Mouse (Mus musculus) stomach, postnatal 0 days (tissue): ENCODE results near the gene Adck2. TPM values are rescaled to one million over a fixed set of nuclear protein-coding genes. Genes with fewer than 3 reads are reported as not detected.

Experiments
- ATAC-seq: fragments of 200-750 bp; cut with Nextera tagmentation; 2 replicates; pipeline ENCODE4 v1.8.0; 2017; ENCODE audit not compliant: low FRiP score, low TSS enrichment
- DNase-seq: peaks from one replicate; pipeline ENCODE4 v3.0.0-alpha.2; 2016; ENCODE audit warnings: low spot score
- H3K27ac ChIP-seq: fragments of 300-500 bp; sonication (generic); replicated peaks from 2 replicates; pipeline ENCODE4 v1.5.1; 2014; ENCODE audit warnings: mild to moderate bottlenecking, control low read depth
- H3K27me3 ChIP-seq: fragments of 300-500 bp; sonication (generic); 2 replicates; pipeline ENCODE4 v1.6.1; 2014; ENCODE audit warnings: low read length; ENCODE audit not compliant: control insufficient read depth, insufficient read depth
- H3K36me3 ChIP-seq: fragments of 300-500 bp; sonication (generic); 2 replicates; pipeline ENCODE4 v1.6.1; 2014; ENCODE audit warnings: low read length, mixed read lengths; ENCODE audit not compliant: control insufficient read depth, insufficient read depth
- H3K4me1 ChIP-seq: fragments of 300-500 bp; sonication (generic); replicated peaks from 2 replicates; pipeline ENCODE4 v1.6.1; 2014; ENCODE audit warnings: antibody characterized with exemption; ENCODE audit not compliant: control insufficient read depth, insufficient read depth
- H3K4me2 ChIP-seq: fragments of 300-500 bp; sonication (generic); replicated peaks from 2 replicates; pipeline ENCODE4 v1.6.1; 2014; ENCODE audit warnings: low read depth, mild to moderate bottlenecking, control low read depth, moderate library complexity
- H3K4me3 ChIP-seq: fragments of 300-500 bp; sonication (generic); 2 replicates; pipeline ENCODE4 v1.5.1; 2014; ENCODE audit warnings: low read depth, low read length, control low read depth
- H3K9ac ChIP-seq: fragments of 300-500 bp; sonication (generic); 2 replicates; pipeline ENCODE4 v1.6.1; 2014; ENCODE audit warnings: mild to moderate bottlenecking, low read length, control low read depth, mixed read lengths
- H3K9me3 ChIP-seq: fragments of 300-500 bp; sonication (generic); 2 replicates; pipeline ENCODE4 v1.6.1; 2016; ENCODE audit warnings: low read length; ENCODE audit not compliant: control insufficient read depth
- CTCF ChIP-seq: IDR thresholded peaks from 2 replicates; pipeline ENCODE4 v1.5.1; 2016; ENCODE audit warnings: antibody characterized with exemption, low read depth, mild to moderate bottlenecking, moderate library complexity
- EP300 ChIP-seq: optimal IDR thresholded peaks from 2 replicates; pipeline ENCODE3; 2016; ENCODE audit warnings: antibody characterized with exemption
- WGBS: fragments of 180-500 bp; shearing (Covaris S2); extraction: QIAGEN DNeasy Blood & Tissue Kit; methylation state at CpG from one replicate; pipeline ENCODE4 v1.1.7; 2014; 5-methylcytosine and 5-hydroxymethylcytosine counted together
- polyA plus RNA-seq: library from polyadenylated mRNA; unstranded; fragments of >200 nt; fragmentation: Nextera tagmentation; extraction: Ambion mirVana; gene quantifications from 2 replicates; pipeline ENCODE4 v1.2.1, GENCODE M21; 2015

Gene Adck2
- polyA plus RNA-seq, 1 experiment from 2014 or later = 22.0 TPM

DNA sequence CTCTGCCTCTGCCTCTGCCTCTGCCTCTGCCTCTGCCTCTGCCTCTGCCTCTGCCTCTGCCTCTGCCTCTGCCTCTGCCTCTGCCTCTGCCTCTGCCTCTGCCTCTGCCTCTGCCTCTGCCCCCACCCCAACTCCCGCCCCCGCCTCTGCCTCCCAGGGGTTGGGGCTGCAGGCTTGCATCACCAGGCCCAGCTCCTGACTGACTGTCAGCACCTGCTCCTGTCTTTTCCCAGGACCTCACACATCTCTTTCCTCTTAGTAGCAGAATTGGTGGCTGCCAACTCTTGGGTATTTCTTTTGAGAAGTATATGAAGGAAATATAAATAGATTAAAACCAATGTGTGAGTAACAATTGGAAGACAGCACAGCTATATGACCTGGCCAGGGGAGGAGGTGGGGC is 6.9 kb downstream of the Adck2 start:
- no peak overlapping the region for H3K27ac ChIP-seq
- H3K36me3 ChIP-seq = peaks cover 17% of the 10 kb centered on the region
- no peaks in the 10 kb centered on the region for H3K4me1 ChIP-seq
- TF ChIP-seq CTCF = no peak
- TF ChIP-seq EP300 = no peak
- no peak overlapping the region for H3K4me3 ChIP-seq
- no peak for DNase-seq
- 95% methylated on average over 2 of the region's 2 CpGs for WGBS
- no peak for ATAC-seq
- H3K9me3 ChIP-seq = no peaks in the 10 kb centered on the region
- H3K27me3 ChIP-seq = no peaks in the 10 kb centered on the region
- no peak overlapping the region for H3K9ac ChIP-seq
- no peak overlapping the region for H3K4me2 ChIP-seq

DNA sequence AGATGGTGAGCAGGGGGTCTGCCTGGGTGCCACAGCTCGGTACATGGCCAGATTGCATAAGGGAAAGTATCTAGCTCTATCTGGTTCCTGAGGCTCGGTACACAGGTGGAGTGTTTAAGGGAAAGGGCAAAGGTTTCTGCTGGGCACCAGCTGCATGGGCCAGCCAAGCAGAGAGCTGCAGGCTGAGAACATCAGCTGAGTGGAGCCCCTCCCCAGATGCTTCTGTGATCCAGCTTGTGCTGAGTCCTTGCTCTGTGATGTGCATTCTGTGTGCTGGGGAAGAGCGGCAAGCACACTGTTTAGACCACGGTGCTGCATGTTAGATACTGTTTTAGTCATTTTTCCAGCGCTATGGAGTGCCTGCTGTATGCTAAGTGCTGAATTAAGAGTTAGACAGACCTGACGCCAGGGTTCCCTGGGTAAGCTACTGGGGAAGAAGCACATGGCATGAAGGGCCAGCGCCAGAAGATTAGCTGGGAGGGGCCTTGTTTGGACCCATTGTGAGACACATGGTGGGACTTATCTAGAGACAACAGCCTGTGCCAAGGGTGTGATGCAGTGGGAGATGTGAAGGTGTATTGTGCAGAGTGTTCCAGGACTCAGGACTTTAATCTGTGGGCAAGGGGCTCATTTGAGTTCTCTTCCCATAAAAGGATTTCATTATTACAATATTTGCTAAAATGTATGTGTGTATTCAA is 7.6 kb downstream of the Adck2 start:
- WGBS = 79% methylated on average over 7 of the region's 7 CpGs
- ATAC-seq = no peak

DNA sequence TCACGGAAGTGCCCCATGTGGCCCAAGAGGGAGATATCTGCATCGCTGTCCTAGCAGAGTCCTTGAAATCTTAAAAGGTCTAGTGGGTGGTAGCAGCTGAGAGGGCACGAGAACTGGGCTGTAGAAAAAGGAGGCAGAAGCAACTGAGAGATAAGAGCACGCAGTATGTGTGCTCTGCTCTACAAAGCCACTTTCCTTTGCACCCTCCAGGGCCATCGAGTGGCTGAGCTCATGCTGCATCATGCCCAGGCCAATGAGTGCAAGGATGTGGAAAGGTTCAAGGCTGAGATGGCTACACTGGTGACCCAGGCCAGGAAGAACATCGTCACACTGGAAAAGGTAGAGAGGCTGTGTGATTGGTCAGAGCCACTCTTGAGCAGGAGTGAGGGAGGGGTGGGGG is 11.8 kb downstream of the Adck2 start, which contains the start of gene Gm42420:
Gene Gm42420 (plus strand): TSS at position 237 of the 400 bp plus-strand sequence.
- Histone ChIP-seq H3K27me3 (no peaks in the 10 kb centered on the region), H3K27ac (no peak within 1 kb of the TSS), H3K36me3 (peaks cover 24% of the 10 kb centered on the region), H3K9me3 (no peaks in the 10 kb centered on the region), H3K4me2 (no peak within 1 kb of the TSS), H3K4me1 (no peaks in the 10 kb centered on the region), H3K9ac (no peak within 1 kb of the TSS), H3K4me3 (no peak within 1 kb of the TSS)
- ATAC-seq (no peak), DNase-seq (no peak)
- no peak for TF ChIP-seq EP300
- 92% methylated on average over 6 of the region's 6 CpGs for WGBS

More for the DNA sequence above, 7.6 kb downstream of the Adck2 start:
- H3K9me3 ChIP-seq = no peaks in the 10 kb centered on the region
- no peak overlapping the region for H3K27ac ChIP-seq
- H3K4me1 ChIP-seq = no peaks in the 10 kb centered on the region
- H3K27me3 ChIP-seq = no peaks in the 10 kb centered on the region
- no peak overlapping the region for H3K4me2 ChIP-seq
- no peak overlapping the region for H3K4me3 ChIP-seq
- H3K9ac ChIP-seq = no peak overlapping the region
- H3K36me3 ChIP-seq = peaks cover 17% of the 10 kb centered on the region
- no peak for DNase-seq
- TF ChIP-seq CTCF (no peak), EP300 (no peak)

DNA sequence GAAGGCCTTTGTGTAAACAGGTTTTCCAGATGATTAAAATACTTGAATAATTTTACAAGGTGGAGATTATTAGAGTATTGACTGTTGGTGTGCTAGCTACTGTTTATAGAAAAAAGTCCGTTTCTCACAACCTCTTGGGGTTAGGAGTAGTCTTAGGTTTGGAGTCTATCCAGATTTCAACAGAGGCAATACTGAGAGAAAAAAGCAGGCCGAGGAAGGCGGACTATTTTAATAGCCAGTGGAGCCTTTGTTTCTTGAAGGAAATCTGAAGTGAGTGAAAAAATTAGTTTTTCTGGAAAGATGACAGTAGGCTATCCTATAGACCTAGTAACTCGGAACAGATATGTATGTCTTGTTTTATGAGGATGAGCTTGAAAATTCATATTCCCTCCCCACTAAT is 17.8 kb downstream of the Adck2 start:
- Histone ChIP-seq H3K4me3 (no peak overlapping the region), H3K9ac (no peak overlapping the region)
- WGBS = 88% methylated on average over 4 of the region's 4 CpGs

DNA sequence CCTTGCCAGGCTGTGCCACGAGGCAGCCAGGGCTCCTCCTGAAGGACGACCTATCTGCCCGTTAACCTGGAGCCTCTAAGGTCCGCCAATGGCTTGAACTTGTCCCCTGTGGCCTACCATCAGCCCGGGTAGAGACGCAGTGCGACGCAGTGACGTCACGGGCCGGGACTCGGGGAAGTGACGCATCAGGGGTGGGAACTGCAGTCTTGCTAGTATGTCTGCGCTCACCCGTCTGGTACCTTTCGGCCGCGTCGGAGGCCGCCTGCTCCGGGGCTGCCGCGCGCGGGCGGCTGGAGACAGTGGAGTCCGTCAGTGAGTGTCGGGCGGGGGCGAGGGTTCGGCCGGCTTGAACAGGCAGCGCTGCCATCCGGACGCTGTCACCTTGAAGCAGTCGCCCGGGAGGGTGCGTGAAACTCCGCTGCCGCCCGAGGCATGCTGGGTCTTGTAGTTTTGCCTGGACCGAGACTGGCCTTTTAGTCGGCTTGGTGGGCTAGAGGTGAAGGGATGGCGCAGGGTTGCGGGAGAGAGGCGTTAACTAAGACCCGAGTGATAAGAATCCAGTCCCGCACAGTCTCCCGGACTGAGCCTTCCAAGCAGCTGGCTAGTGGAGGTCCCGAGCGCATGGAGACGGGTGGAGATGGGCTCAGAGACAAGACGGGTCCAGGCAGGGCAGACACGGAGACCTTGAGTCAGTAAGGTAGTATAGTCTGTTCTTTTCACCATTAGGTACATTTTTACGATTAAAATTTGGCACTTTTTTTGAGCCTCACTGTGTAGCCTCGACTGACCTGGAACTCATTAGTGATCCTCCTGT is 18.9 kb downstream of the Adck2 start, which contains the start of gene Ndufb2:
Gene Ndufb2 (plus strand): TSS at position 174 of the 814 bp plus-strand sequence.
- peak; percentile 98 for ATAC-seq
- no peaks in the 10 kb centered on the region for H3K9me3 ChIP-seq

More for the DNA sequence above, 17.8 kb downstream of the Adck2 start:
- TF ChIP-seq EP300 = no peak
- H3K9me3 ChIP-seq = no peaks in the 10 kb centered on the region
- no peak overlapping the region for H3K27ac ChIP-seq
- ATAC-seq = no peak
- H3K27me3 ChIP-seq = no peaks in the 10 kb centered on the region
- no peak for DNase-seq
- no peaks in the 10 kb centered on the region for H3K4me1 ChIP-seq
- peak overlapping the region; percentile 69; the same call in 1 of the 2 replicates for H3K4me2 ChIP-seq
- peaks cover 12% of the 10 kb centered on the region; the same call in 1 of the 2 replicates for H3K36me3 ChIP-seq

More for the DNA sequence above, 18.9 kb downstream of the Adck2 start, which contains the start of gene Ndufb2:
- peaks cover 12% of the 10 kb centered on the region; the same call in 1 of the 2 replicates for H3K36me3 ChIP-seq
- peak within 1 kb of the TSS; percentile 78 for H3K9ac ChIP-seq
- H3K4me3 ChIP-seq = peak within 1 kb of the TSS; percentile 88
- peak; percentile 97 for DNase-seq
- no peaks in the 10 kb centered on the region for H3K27me3 ChIP-seq
- under 1% methylated on average over 56 of the region's 56 CpGs for WGBS
- TF ChIP-seq CTCF (no peak; the same call in 1 of the 2 replicates), EP300 (no peak)
- no peaks in the 10 kb centered on the region for H3K4me1 ChIP-seq
- H3K4me2 ChIP-seq = peak within 1 kb of the TSS; percentile 69
- H3K27ac ChIP-seq = peak within 1 kb of the TSS; percentile 89
